Mouse (Mus musculus): ENCODE data around the gene Krt81. TPM values are rescaled to one million over a fixed set of nuclear protein-coding genes. Genes with fewer than 3 reads are reported as not detected.

Krt81 gene
- polyA plus RNA-seq, 1 experiment from 2014 or later: not detected

GRCm38 (mm10) chr15:101412188-101412587 lies 51.4 kb downstream of the Krt81 start:
- Histone ChIP-seq H3K27me3 (ENCODE audit: control insufficient read depth, insufficient read depth, low read length) (peaks cover 30% of the 10 kb centered on the region), H3K4me3 (ENCODE audit: low read depth, low read length) (peak overlapping the region; percentile 21)
- 17% methylated on average over 31 of the region's 31 CpGs for WGBS (ENCODE audit: insufficient replicate concordance)

DNA sequence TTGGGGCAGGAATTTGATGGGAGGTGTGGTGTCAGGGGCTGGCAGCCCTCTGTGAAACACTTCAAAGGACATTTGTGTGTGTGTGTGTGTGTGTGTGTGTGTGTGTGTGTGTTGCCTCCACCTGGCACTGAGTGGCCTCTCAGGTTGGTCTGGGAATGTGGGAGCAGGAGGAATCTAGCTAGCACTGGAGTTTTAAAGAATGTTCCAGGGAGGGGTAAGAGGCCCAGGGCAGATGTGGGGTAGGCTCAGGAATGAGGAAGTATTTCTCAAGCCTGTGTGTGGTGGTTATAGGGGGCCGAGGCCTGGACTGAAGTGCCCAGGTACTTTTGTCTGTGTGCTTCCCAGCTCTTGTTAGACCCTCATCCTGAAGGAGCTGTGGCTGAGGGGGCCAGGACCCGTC lies 52.8 kb downstream of the Krt81 start, which contains the start of gene Krt7:
TSS of gene Krt7 (plus strand) at position 269 of the 400 bp plus-strand sequence.
- 25% methylated on average over 2 of the region's 2 CpGs for WGBS (ENCODE audit: insufficient replicate concordance)
- Histone ChIP-seq H3K9ac (ENCODE audit: low read depth, low read length) (no peak within 1 kb of the TSS), H3K27me3 (ENCODE audit: control insufficient read depth, insufficient read depth, low read length) (peaks cover 30% of the 10 kb centered on the region), H3K4me2 (peak within 1 kb of the TSS; percentile 39; the same call in 1 of the 2 replicates), H3K27ac (ENCODE audit: low read depth, low read length) (no peak within 1 kb of the TSS), H3K36me3 (ENCODE audit: control insufficient read depth, insufficient read depth, low read length) (no peaks in the 10 kb centered on the region), H3K9me3 (replicated peaks; ENCODE audit: control insufficient read depth, low read length) (no peaks in the 10 kb centered on the region), H3K4me1 (ENCODE audit: control insufficient read depth, insufficient read depth, low read length) (peaks cover 8% of the 10 kb centered on the region; the same call in 1 of the 2 replicates), H3K4me3 (ENCODE audit: low read depth, low read length) (no peak within 1 kb of the TSS)
- ATAC-seq (replicated peaks; ENCODE audit: insufficient number of reproducible peaks, low FRiP score, low TSS enrichment): no peak

More at GRCm38 (mm10) chr15:101412188-101412587, 51.4 kb downstream of the Krt81 start:
- no peak for ATAC-seq (replicated peaks; ENCODE audit: insufficient number of reproducible peaks, low FRiP score, low TSS enrichment)
- Histone ChIP-seq H3K36me3 (ENCODE audit: control insufficient read depth, insufficient read depth, low read length) (no peaks in the 10 kb centered on the region), H3K27ac (ENCODE audit: low read depth, low read length) (no peak overlapping the region), H3K9ac (ENCODE audit: low read depth, low read length) (no peak overlapping the region), H3K4me1 (ENCODE audit: control insufficient read depth, insufficient read depth, low read length) (peaks cover 8% of the 10 kb centered on the region; the same call in 1 of the 2 replicates), H3K4me2 (peak overlapping the region; percentile 39), H3K9me3 (replicated peaks; ENCODE audit: control insufficient read depth, low read length) (no peaks in the 10 kb centered on the region)

Other genes with a start within 250 kb of the Krt81 start
- gene Grasp, start 239.6 kb downstream of the Krt81 start, polyA plus RNA-seq (2014; fragmentation: Nextera tagmentation; extraction: Ambion mirVana): 4.1 TPM in 2 replicates
- 7.5 and 8.1 TPM in 2 replicates for gene Nr4a1, start 209.5 kb downstream of the Krt81 start, polyA plus RNA-seq (2014; fragmentation: Nextera tagmentation; extraction: Ambion mirVana)
- gene Atg101, start 179.5 kb downstream of the Krt81 start, polyA plus RNA-seq (2014; fragmentation: Nextera tagmentation; extraction: Ambion mirVana): 49.4 and 50.1 TPM in 2 replicates
- gene 6030408B16Rik, start 170.5 kb downstream of the Krt81 start, polyA plus RNA-seq (2014; fragmentation: Nextera tagmentation; extraction: Ambion mirVana): 1.3 and 2.2 TPM in 2 replicates
- gene Krt80, start 93.6 kb downstream of the Krt81 start, polyA plus RNA-seq (2014; fragmentation: Nextera tagmentation; extraction: Ambion mirVana): 2.5 and 2.8 TPM in 2 replicates
- gene Krt7, start 52.7 kb downstream of the Krt81 start, polyA plus RNA-seq (2014; fragmentation: Nextera tagmentation; extraction: Ambion mirVana): 23.8 and 25.8 TPM in 2 replicates
- gene Krt87, start 24.9 kb downstream of the Krt81 start, polyA plus RNA-seq (2014; fragmentation: Nextera tagmentation; extraction: Ambion mirVana): not detected in 2 replicates
- gene Krt88, start 16.0 kb downstream of the Krt81 start, polyA plus RNA-seq (2014; fragmentation: Nextera tagmentation; extraction: Ambion mirVana): not detected in 2 replicates
- gene Krt86, start 9.7 kb upstream of the Krt81 start, polyA plus RNA-seq (2014; fragmentation: Nextera tagmentation; extraction: Ambion mirVana): not detected in 2 replicates
- not detected in 2 replicates for gene Krt83, start 27.8 kb upstream of the Krt81 start, polyA plus RNA-seq (2014; fragmentation: Nextera tagmentation; extraction: Ambion mirVana)
- gene Gm49425, start 53.5 kb upstream of the Krt81 start, polyA plus RNA-seq (2014; fragmentation: Nextera tagmentation; extraction: Ambion mirVana): not detected in 2 replicates
- gene Krt84, start 69.1 kb upstream of the Krt81 start, polyA plus RNA-seq (2014; fragmentation: Nextera tagmentation; extraction: Ambion mirVana): not detected in 2 replicates
- gene Krt82, start 86.9 kb upstream of the Krt81 start, polyA plus RNA-seq (2014; fragmentation: Nextera tagmentation; extraction: Ambion mirVana): not detected in 2 replicates
- gene Krt90, start 99.2 kb upstream of the Krt81 start, polyA plus RNA-seq (2014; fragmentation: Nextera tagmentation; extraction: Ambion mirVana): 0.16 TPM in 1 of 2 replicates, not detected in the other
- gene Krt75, start 110.2 kb upstream of the Krt81 start, polyA plus RNA-seq (2014; fragmentation: Nextera tagmentation; extraction: Ambion mirVana): not detected in 2 replicates
- gene Gm5414, start 164.4 kb upstream of the Krt81 start, polyA plus RNA-seq (2014; fragmentation: Nextera tagmentation; extraction: Ambion mirVana): not detected in 2 replicates
- not detected in 2 replicates for gene Gm5478, start 183.6 kb upstream of the Krt81 start, polyA plus RNA-seq (2014; fragmentation: Nextera tagmentation; extraction: Ambion mirVana)
- gene Krt6b, start 216.5 kb upstream of the Krt81 start, polyA plus RNA-seq (2014; fragmentation: Nextera tagmentation; extraction: Ambion mirVana): not detected in 2 replicates
- not detected in 2 replicates for gene Krt6a, start 230.6 kb upstream of the Krt81 start, polyA plus RNA-seq (2014; fragmentation: Nextera tagmentation; extraction: Ambion mirVana)
- 0.13 and 0.23 TPM in 2 replicates for gene Krt5, start 249.1 kb upstream of the Krt81 start, polyA plus RNA-seq (2014; fragmentation: Nextera tagmentation; extraction: Ambion mirVana)

Measured in heart, embryonic 11.5 days (tissue).